Mouse (Mus musculus) hindbrain, embryonic 15.5 days (tissue): Measurements from ENCODE around the gene Eif2b5. TPM values are rescaled to one million over a fixed set of nuclear protein-coding genes. Genes with fewer than 3 reads are reported as not detected.

Experiments used
- ATAC-seq: fragments of 200-750 bp; cut with Nextera tagmentation; 2 replicates; pipeline ENCODE4 v1.8.0; 2017; ENCODE audit warnings: low read depth, moderate number of reproducible peaks, moderate TSS enrichment; ENCODE audit not compliant: low FRiP score
- H3K27ac ChIP-seq: fragments of 300-500 bp; sonication (generic); replicated peaks from 2 replicates; pipeline ENCODE4 v1.5.1; 2015; ENCODE audit warnings: mild to moderate bottlenecking, inconsistent platforms
- H3K27me3 ChIP-seq: fragments of 300-500 bp; sonication (generic); 2 replicates; pipeline ENCODE4 v1.6.1; 2015; ENCODE audit warnings: control low read depth, inconsistent platforms
- H3K36me3 ChIP-seq: fragments of 300-500 bp; sonication (generic); 2 replicates; pipeline ENCODE4 v1.6.1; 2015; ENCODE audit warnings: control low read depth, inconsistent platforms
- H3K4me1 ChIP-seq: fragments of 300-500 bp; sonication (generic); replicated peaks from 2 replicates; pipeline ENCODE4 v1.6.1; 2015; ENCODE audit warnings: control low read depth, inconsistent platforms
- H3K4me2 ChIP-seq: fragments of 300-500 bp; sonication (generic); 2 replicates; pipeline ENCODE4 v1.6.1; 2015; ENCODE audit warnings: moderate library complexity, mild to moderate bottlenecking, inconsistent platforms
- H3K4me3 ChIP-seq: fragments of 300-500 bp; sonication (generic); 2 replicates; pipeline ENCODE4 v1.5.1; 2015; ENCODE audit warnings: mild to moderate bottlenecking, inconsistent platforms
- H3K9ac ChIP-seq: fragments of 300-500 bp; sonication (generic); 2 replicates; pipeline ENCODE4 v1.6.1; 2015; ENCODE audit warnings: inconsistent platforms
- H3K9me3 ChIP-seq: fragments of 300-500 bp; sonication (generic); 2 replicates; pipeline ENCODE4 v1.6.1; 2016; ENCODE audit warnings: control low read depth, inconsistent platforms
- WGBS: fragments of 180-500 bp; shearing (Covaris S2); methylation state at CpG from one replicate; pipeline ENCODE4 v1.1.7; 2015; 5-methylcytosine and 5-hydroxymethylcytosine counted together
- polyA plus RNA-seq: library from polyadenylated mRNA; unstranded; fragments of >200 nt; fragmentation: Nextera tagmentation; extraction: Ambion mirVana; gene quantifications from 2 replicates; pipeline ENCODE4 v1.2.1, GENCODE M21; 2015

Gene Eif2b5
- polyA plus RNA-seq, 1 experiment from 2014 or later = 101 TPM

- no peak for ATAC-seq
- no peaks in the 10 kb centered on the region for H3K27me3 ChIP-seq
- peak overlapping the region; percentile 60 for H3K4me3 ChIP-seq
- 65% methylated on average over 5 of the region's 5 CpGs for WGBS
- peaks cover 19% of the 10 kb centered on the region for H3K4me1 ChIP-seq
- H3K9me3 ChIP-seq = no peaks in the 10 kb centered on the region
- peak overlapping the region; percentile 77 for H3K27ac ChIP-seq
- H3K4me2 ChIP-seq = peak overlapping the region; percentile 70
- H3K36me3 ChIP-seq = peaks cover 53% of the 10 kb centered on the region
- H3K9ac ChIP-seq = no peak overlapping the region
Measured at GRCm38 (mm10) chr16:20547423-20547822, 48.8 kb downstream of the Eif2b5 start.

GRCm38 (mm10) chr16:20548096-20548948 lies 49.7 kb downstream of the Eif2b5 start, which contains the start of gene Abcf3:
TSS of gene Abcf3 (plus strand) at chr16:20548577.
- no peaks in the 10 kb centered on the region for H3K9me3 ChIP-seq
- peaks cover 19% of the 10 kb centered on the region for H3K4me1 ChIP-seq
- peak within 1 kb of the TSS; percentile 60 for H3K4me3 ChIP-seq
- peak; percentile 99 for ATAC-seq
- H3K9ac ChIP-seq = peak within 1 kb of the TSS; percentile 63
- H3K4me2 ChIP-seq = peak within 1 kb of the TSS; percentile 70
- no peaks in the 10 kb centered on the region for H3K27me3 ChIP-seq
- under 1% methylated on average over 56 of the region's 56 CpGs for WGBS
- H3K36me3 ChIP-seq = peaks cover 54% of the 10 kb centered on the region
- H3K27ac ChIP-seq = peak within 1 kb of the TSS; percentile 77

- Histone ChIP-seq H3K4me1 (peaks cover 19% of the 10 kb centered on the region), H3K4me3 (peak overlapping the region; percentile 60), H3K36me3 (peaks cover 54% of the 10 kb centered on the region), H3K27ac (no peak overlapping the region; the same call in 1 of the 2 replicates), H3K4me2 (peak overlapping the region; percentile 70), H3K9ac (peak overlapping the region; percentile 63), H3K27me3 (no peaks in the 10 kb centered on the region), H3K9me3 (no peaks in the 10 kb centered on the region)
- WGBS = 52% methylated on average over 9 of the region's 9 CpGs
- no peak for ATAC-seq
Measured at GRCm38 (mm10) chr16:20549161-20549560, 50.5 kb downstream of the Eif2b5 start.

GRCm38 (mm10) chr16:20551691-20552090 lies 53.1 kb downstream of the Eif2b5 start:
- H3K4me2 ChIP-seq = no peak overlapping the region
- H3K4me1 ChIP-seq = peaks cover 19% of the 10 kb centered on the region
- H3K36me3 ChIP-seq = peaks cover 54% of the 10 kb centered on the region
- WGBS = 94% methylated on average over 5 of the region's 5 CpGs
- H3K4me3 ChIP-seq = no peak overlapping the region
- H3K9ac ChIP-seq = no peak overlapping the region
- no peak for ATAC-seq
- no peaks in the 10 kb centered on the region for H3K9me3 ChIP-seq
- H3K27me3 ChIP-seq = no peaks in the 10 kb centered on the region
- H3K27ac ChIP-seq = no peak overlapping the region

GRCm38 (mm10) chr16:20552594-20552993 lies 54.0 kb downstream of the Eif2b5 start:
- Histone ChIP-seq H3K9ac (no peak overlapping the region), H3K4me2 (no peak overlapping the region), H3K4me1 (peaks cover 17% of the 10 kb centered on the region), H3K9me3 (no peaks in the 10 kb centered on the region), H3K36me3 (peaks cover 57% of the 10 kb centered on the region), H3K4me3 (no peak overlapping the region), H3K27ac (no peak overlapping the region), H3K27me3 (no peaks in the 10 kb centered on the region)
- 95% methylated on average over 1 of the region's 1 CpGs for WGBS
- ATAC-seq = no peak

- H3K27ac ChIP-seq = no peak overlapping the region
- ATAC-seq = no peak
- 92% methylated on average over 6 of the region's 6 CpGs for WGBS
Measured at GRCm38 (mm10) chr16:20555000-20555399, 56.4 kb downstream of the Eif2b5 start.

GRCm38 (mm10) chr16:20557381-20557780 lies 58.8 kb downstream of the Eif2b5 start:
- WGBS = 86% methylated on average over 7 of the region's 7 CpGs
- ATAC-seq = no peak

More at GRCm38 (mm10) chr16:20555000-20555399, 56.4 kb downstream of the Eif2b5 start:
- H3K4me1 ChIP-seq = peaks cover 1% of the 10 kb centered on the region; the same call in 1 of the 2 replicates
- no peaks in the 10 kb centered on the region for H3K27me3 ChIP-seq
- no peak overlapping the region for H3K9ac ChIP-seq
- H3K4me2 ChIP-seq = no peak overlapping the region
- H3K4me3 ChIP-seq = no peak overlapping the region
- H3K9me3 ChIP-seq = no peaks in the 10 kb centered on the region
- peaks cover 79% of the 10 kb centered on the region for H3K36me3 ChIP-seq

More at GRCm38 (mm10) chr16:20557381-20557780, 58.8 kb downstream of the Eif2b5 start:
- Histone ChIP-seq H3K27me3 (no peaks in the 10 kb centered on the region), H3K27ac (no peak overlapping the region), H3K36me3 (peaks cover 82% of the 10 kb centered on the region), H3K4me2 (no peak overlapping the region), H3K4me3 (no peak overlapping the region), H3K9me3 (no peaks in the 10 kb centered on the region), H3K4me1 (no peaks in the 10 kb centered on the region), H3K9ac (no peak overlapping the region)

Other genes with a start within 250 kb of the Eif2b5 start
- gene Parl, start 196.4 kb upstream of the Eif2b5 start, polyA plus RNA-seq = 68.3 and 75.2 TPM in 2 replicates
- gene Cyp2ab1, start 173.4 kb upstream of the Eif2b5 start, polyA plus RNA-seq = not detected in 2 replicates
- gene Abcc5, start 72.4 kb upstream of the Eif2b5 start, polyA plus RNA-seq = 137 and 143 TPM in 2 replicates
- 37.5 and 44.3 TPM in 2 replicates for gene Dvl3, start 18.2 kb downstream of the Eif2b5 start, polyA plus RNA-seq
- 1,171 and 1,212 TPM in 2 replicates for gene Ap2m1, start 36.7 kb downstream of the Eif2b5 start, polyA plus RNA-seq
- 80.6 and 81.7 TPM in 2 replicates for gene Abcf3, start 49.8 kb downstream of the Eif2b5 start, polyA plus RNA-seq
- 28.7 and 33.4 TPM in 2 replicates for gene Vwa5b2, start 90.7 kb downstream of the Eif2b5 start, polyA plus RNA-seq
- gene Eef1akmt4, start 112.8 kb downstream of the Eif2b5 start, polyA plus RNA-seq = 10.7 and 11.0 TPM in 2 replicates
- not detected in 2 replicates for gene Gm49333, start 112.8 kb downstream of the Eif2b5 start, polyA plus RNA-seq
- 36.5 and 46.2 TPM in 2 replicates for gene Alg3, start 112.9 kb downstream of the Eif2b5 start, polyA plus RNA-seq
- gene Camk2n2, start 122.5 kb downstream of the Eif2b5 start, polyA plus RNA-seq = 42.6 and 43.0 TPM in 2 replicates
- 15.1 and 18.1 TPM in 2 replicates for gene Ece2, start 131.0 kb downstream of the Eif2b5 start, polyA plus RNA-seq
- gene Psmd2, start 152.8 kb downstream of the Eif2b5 start, polyA plus RNA-seq = 342 and 357 TPM in 2 replicates
- gene Eif4g1, start 169.5 kb downstream of the Eif2b5 start, polyA plus RNA-seq = 145 and 148 TPM in 2 replicates
- gene Fam131a, start 194.4 kb downstream of the Eif2b5 start, polyA plus RNA-seq = 45.5 and 47.5 TPM in 2 replicates
- gene Polr2h, start 218.8 kb downstream of the Eif2b5 start, polyA plus RNA-seq = 89.0 and 89.8 TPM in 2 replicates
- gene Clcn2, start 218.9 kb downstream of the Eif2b5 start, polyA plus RNA-seq = 33.7 and 36.0 TPM in 2 replicates
- 6.3 and 6.5 TPM in 2 replicates for gene Chrd, start 234.3 kb downstream of the Eif2b5 start, polyA plus RNA-seq
- gene Thpo, start 235.7 kb downstream of the Eif2b5 start, polyA plus RNA-seq = 0.85 and 1.4 TPM in 2 replicates